Mouse (Mus musculus): ENCODE measurements at regions not wholly inside any gene's neighbourhood (a gene's known extent, or its start where the extent isn't known, plus 50 kb on each side); places are given as distances from the start of the nearest gene placed in this dataset.

GRCm38 (mm10) chr3:66572887-66573519, 276.4 kb upstream of the Veph1 start:
- no peak for TF ChIP-seq GATA1 (IDR thresholded peaks at IDR 0.05; ENCODE audit: borderline replicate concordance, low read length)
- no peak for TF ChIP-seq FLI1 (IDR thresholded peaks at IDR 0.05; ENCODE audit: low read length)

Data from megakaryocyte, embryonic 14.5 days (primary cell).